Mouse (Mus musculus): Measurements from ENCODE around the gene Gal3st4. TPM values are rescaled to one million over a fixed set of nuclear protein-coding genes. Genes with fewer than 3 reads are reported as not detected.

Gal3st4 gene
- polyA plus RNA-seq, 1 experiment from 2014 or later = 2.4 TPM

GRCm38 (mm10) chr5:138279585-138280424 is 7.2 kb upstream of the Gal3st4 start, which contains the start of the genes Gm43720, Gpc2 and Stag3:
TSS of gene Gm43720 (minus strand) at chr5:138279958.
TSS of gene Gpc2 (minus strand) at chr5:138280005.
TSS of gene Stag3 (plus strand) at chr5:138280240.
- Histone ChIP-seq H3K27me3 (replicated peaks; ENCODE audit: control insufficient read depth, insufficient read depth, low read length) (0 out of 2 replicates have a peak, but pooled peaks cover 2% of the 10 kb centered on the region), H3K4me2 (ENCODE audit: low read length) (peak within 1 kb of the TSS; percentile 93), H3K4me3 (replicated peaks; ENCODE audit: low read length) (peak within 1 kb of the TSS; percentile 82), H3K36me3 (ENCODE audit: control insufficient read depth, insufficient read depth) (0 out of 2 replicates have a peak, but pooled peaks cover 8% of the 10 kb centered on the region), H3K4me1 (replicated peaks; ENCODE audit: control insufficient read depth, insufficient read depth, low read length) (peaks cover 47% of the 10 kb centered on the region), H3K9me3 (ENCODE audit: control insufficient read depth, low read length) (peaks cover 7% of the 10 kb centered on the region), H3K27ac (ENCODE audit: low read length) (peak within 1 kb of the TSS; percentile 86), H3K9ac (replicated peaks; ENCODE audit: low read depth, low read length) (peak within 1 kb of the TSS; percentile 86)
- ATAC-seq = peak; percentile 98
- WGBS = 0% methylated on average over 56 of the region's 56 CpGs

- H3K9me3 ChIP-seq (ENCODE audit: control insufficient read depth, low read length) = peaks cover 7% of the 10 kb centered on the region
- no peak for ATAC-seq
- H3K4me3 ChIP-seq (replicated peaks; ENCODE audit: low read length) = peak overlapping the region; percentile 82
- H3K4me1 ChIP-seq (replicated peaks; ENCODE audit: control insufficient read depth, insufficient read depth, low read length) = peaks cover 59% of the 10 kb centered on the region
- H3K27me3 ChIP-seq (replicated peaks; ENCODE audit: control insufficient read depth, insufficient read depth, low read length) = 0 out of 2 replicates have a peak, but pooled peaks cover 2% of the 10 kb centered on the region
- H3K4me2 ChIP-seq (ENCODE audit: low read length) = peak overlapping the region; percentile 93
- WGBS = 88% methylated on average over 7 of the region's 7 CpGs
- H3K36me3 ChIP-seq (ENCODE audit: control insufficient read depth, insufficient read depth) = 0 out of 2 replicates have a peak, but pooled peaks cover 13% of the 10 kb centered on the region
- H3K9ac ChIP-seq (replicated peaks; ENCODE audit: low read depth, low read length) = peak overlapping the region; percentile 86
- H3K27ac ChIP-seq (ENCODE audit: low read length) = no peak overlapping the region
These were observed 5.4 kb upstream of the Gal3st4 start for GRCm38 (mm10) chr5:138277994-138278393.

GRCm38 (mm10) chr5:138275216-138276050 is 2.8 kb upstream of the Gal3st4 start:
- no peak for ATAC-seq
- Histone ChIP-seq H3K27me3 (replicated peaks; ENCODE audit: control insufficient read depth, insufficient read depth, low read length) (no peaks in the 10 kb centered on the region; the same call in 1 of the 2 replicates), H3K4me1 (replicated peaks; ENCODE audit: control insufficient read depth, insufficient read depth, low read length) (peaks cover 65% of the 10 kb centered on the region), H3K9me3 (ENCODE audit: control insufficient read depth, low read length) (peaks cover 2% of the 10 kb centered on the region), H3K4me3 (replicated peaks; ENCODE audit: low read length) (peak overlapping the region; percentile 45), H3K27ac (ENCODE audit: low read length) (no peak overlapping the region), H3K36me3 (ENCODE audit: control insufficient read depth, insufficient read depth) (0 out of 2 replicates have a peak, but pooled peaks cover 13% of the 10 kb centered on the region), H3K9ac (replicated peaks; ENCODE audit: low read depth, low read length) (peak overlapping the region; percentile 61), H3K4me2 (ENCODE audit: low read length) (peak overlapping the region; percentile 75)
- WGBS = 11% methylated on average over 41 of the region's 41 CpGs

- H3K9ac ChIP-seq (replicated peaks; ENCODE audit: low read depth, low read length) = no peak overlapping the region
- H3K4me1 ChIP-seq (replicated peaks; ENCODE audit: control insufficient read depth, insufficient read depth, low read length) = peaks cover 62% of the 10 kb centered on the region
These were observed 1.5 kb upstream of the Gal3st4 start for GRCm38 (mm10) chr5:138274186-138274585.

GRCm38 (mm10) chr5:138271232-138271631 is 1.4 kb downstream of the Gal3st4 start:
- Histone ChIP-seq H3K9me3 (ENCODE audit: control insufficient read depth, low read length) (no peaks in the 10 kb centered on the region), H3K27ac (ENCODE audit: low read length) (no peak overlapping the region), H3K4me2 (ENCODE audit: low read length) (no peak overlapping the region), H3K36me3 (ENCODE audit: control insufficient read depth, insufficient read depth) (peaks cover 5% of the 10 kb centered on the region; the same call in 1 of the 2 replicates), H3K27me3 (replicated peaks; ENCODE audit: control insufficient read depth, insufficient read depth, low read length) (no peaks in the 10 kb centered on the region; the same call in 1 of the 2 replicates), H3K4me3 (replicated peaks; ENCODE audit: low read length) (no peak overlapping the region), H3K9ac (replicated peaks; ENCODE audit: low read depth, low read length) (no peak overlapping the region), H3K4me1 (replicated peaks; ENCODE audit: control insufficient read depth, insufficient read depth, low read length) (peaks cover 33% of the 10 kb centered on the region)
- WGBS = 50% methylated on average over 3 of the region's 3 CpGs
- ATAC-seq = no peak

More at GRCm38 (mm10) chr5:138274186-138274585, 1.5 kb upstream of the Gal3st4 start:
- H3K36me3 ChIP-seq (ENCODE audit: control insufficient read depth, insufficient read depth) = 0 out of 2 replicates have a peak, but pooled peaks cover 13% of the 10 kb centered on the region
- H3K4me2 ChIP-seq (ENCODE audit: low read length) = no peak overlapping the region
- 55% methylated on average over 7 of the region's 8 CpGs for WGBS
- H3K27ac ChIP-seq (ENCODE audit: low read length) = no peak overlapping the region
- no peaks in the 10 kb centered on the region; the same call in 1 of the 2 replicates for H3K27me3 ChIP-seq (replicated peaks; ENCODE audit: control insufficient read depth, insufficient read depth, low read length)
- H3K4me3 ChIP-seq (replicated peaks; ENCODE audit: low read length) = no peak overlapping the region
- ATAC-seq = no peak
- no peaks in the 10 kb centered on the region for H3K9me3 ChIP-seq (ENCODE audit: control insufficient read depth, low read length)

GRCm38 (mm10) chr5:138268980-138269379 is 3.7 kb downstream of the Gal3st4 start:
- Histone ChIP-seq H3K4me1 (replicated peaks; ENCODE audit: control insufficient read depth, insufficient read depth, low read length) (peaks cover 21% of the 10 kb centered on the region), H3K27ac (ENCODE audit: low read length) (no peak overlapping the region), H3K9ac (replicated peaks; ENCODE audit: low read depth, low read length) (no peak overlapping the region), H3K4me3 (replicated peaks; ENCODE audit: low read length) (no peak overlapping the region), H3K9me3 (ENCODE audit: control insufficient read depth, low read length) (no peaks in the 10 kb centered on the region), H3K36me3 (ENCODE audit: control insufficient read depth, insufficient read depth) (peaks cover under 1% of the 10 kb centered on the region; the same call in 1 of the 2 replicates), H3K4me2 (ENCODE audit: low read length) (no peak overlapping the region), H3K27me3 (replicated peaks; ENCODE audit: control insufficient read depth, insufficient read depth, low read length) (no peaks in the 10 kb centered on the region; the same call in 1 of the 2 replicates)
- 82% methylated on average over 4 of the region's 4 CpGs for WGBS
- ATAC-seq = no peak

- H3K4me1 ChIP-seq (replicated peaks; ENCODE audit: control insufficient read depth, insufficient read depth, low read length) = peaks cover 20% of the 10 kb centered on the region
- ATAC-seq = no peak
- H3K4me3 ChIP-seq (replicated peaks; ENCODE audit: low read length) = no peak overlapping the region
- H3K9me3 ChIP-seq (ENCODE audit: control insufficient read depth, low read length) = no peaks in the 10 kb centered on the region
- no peak overlapping the region for H3K27ac ChIP-seq (ENCODE audit: low read length)
- no peaks in the 10 kb centered on the region; the same call in 1 of the 2 replicates for H3K36me3 ChIP-seq (ENCODE audit: control insufficient read depth, insufficient read depth)
- H3K27me3 ChIP-seq (replicated peaks; ENCODE audit: control insufficient read depth, insufficient read depth, low read length) = no peaks in the 10 kb centered on the region; the same call in 1 of the 2 replicates
- no peak overlapping the region for H3K4me2 ChIP-seq (ENCODE audit: low read length)
- WGBS = 89% methylated on average over 3 of the region's 3 CpGs
- H3K9ac ChIP-seq (replicated peaks; ENCODE audit: low read depth, low read length) = no peak overlapping the region
These were observed 5.5 kb downstream of the Gal3st4 start for GRCm38 (mm10) chr5:138267114-138267513.

GRCm38 (mm10) chr5:138265712-138266111 is 6.9 kb downstream of the Gal3st4 start:
- no peak overlapping the region for H3K27ac ChIP-seq (ENCODE audit: low read length)
- peaks cover 3% of the 10 kb centered on the region for H3K36me3 ChIP-seq (ENCODE audit: control insufficient read depth, insufficient read depth)
- ATAC-seq = no peak
- peaks cover 20% of the 10 kb centered on the region for H3K4me1 ChIP-seq (replicated peaks; ENCODE audit: control insufficient read depth, insufficient read depth, low read length)
- no peak overlapping the region for H3K4me3 ChIP-seq (replicated peaks; ENCODE audit: low read length)
- WGBS = 97% methylated on average over 4 of the region's 4 CpGs
- no peak overlapping the region for H3K9ac ChIP-seq (replicated peaks; ENCODE audit: low read depth, low read length)
- no peak overlapping the region for H3K4me2 ChIP-seq (ENCODE audit: low read length)
- no peaks in the 10 kb centered on the region for H3K9me3 ChIP-seq (ENCODE audit: control insufficient read depth, low read length)
- no peaks in the 10 kb centered on the region for H3K27me3 ChIP-seq (replicated peaks; ENCODE audit: control insufficient read depth, insufficient read depth, low read length)

All from forebrain, embryonic 16.5 days (tissue).